Mouse (Mus musculus) neural tube, embryonic 11.5 days (tissue): ENCODE measurements around the gene Ldhal6b. TPM values are rescaled to one million over a fixed set of nuclear protein-coding genes. Genes with fewer than 3 reads are reported as not detected.
"Not testable (repeated sequence)": the region's sequence is repeated elsewhere in the genome, so short reads cannot be mapped to it uniquely, and the experiment has no call there.

Experiments used
- ATAC-seq: fragments of 200-750 bp; cut with Nextera tagmentation; 2 replicates; pipeline ENCODE4 v1.8.0; 2017; ENCODE audit warnings: moderate number of reproducible peaks, mild to moderate bottlenecking, moderate TSS enrichment, moderate library complexity; ENCODE audit not compliant: insufficient read depth, low FRiP score, low TSS enrichment
- DNase-seq: peaks from one replicate; pipeline ENCODE4 v3.0.0-alpha.2; 2015; ENCODE audit warnings: low spot score
- H3K27ac ChIP-seq: fragments of 300-500 bp; sonication (generic); 2 replicates; pipeline ENCODE4 v1.5.1; 2014; ENCODE audit warnings: low read depth, mild to moderate bottlenecking, low read length
- H3K27me3 ChIP-seq: fragments of 300-500 bp; sonication (generic); 2 replicates; pipeline ENCODE4 v1.6.1; 2014; ENCODE audit warnings: mild to moderate bottlenecking, low read length, mixed read lengths; ENCODE audit not compliant: control insufficient read depth, insufficient read depth
- H3K36me3 ChIP-seq: fragments of 300-500 bp; sonication (generic); 2 replicates; pipeline ENCODE4 v1.6.1; 2014; ENCODE audit warnings: mild to moderate bottlenecking, low read length, moderate library complexity, mixed read lengths; ENCODE audit not compliant: control insufficient read depth, insufficient read depth
- H3K4me1 ChIP-seq: fragments of 300-500 bp; sonication (generic); 2 replicates; pipeline ENCODE4 v1.6.1; 2014; ENCODE audit warnings: low read length, mixed read lengths; ENCODE audit not compliant: control insufficient read depth, insufficient read depth
- H3K4me2 ChIP-seq: fragments of 300-500 bp; sonication (generic); 2 replicates; pipeline ENCODE4 v1.6.1; 2014; ENCODE audit warnings: low read depth, mild to moderate bottlenecking, moderate library complexity
- H3K4me3 ChIP-seq: fragments of 300-500 bp; sonication (generic); 2 replicates; pipeline ENCODE4 v1.5.1; 2014; ENCODE audit warnings: low read depth, low read length
- H3K9ac ChIP-seq: fragments of 300-500 bp; sonication (generic); 2 replicates; pipeline ENCODE4 v1.6.1; 2014; ENCODE audit warnings: mild to moderate bottlenecking, low read length
- H3K9me3 ChIP-seq: fragments of 300-500 bp; sonication (generic); 2 replicates; pipeline ENCODE4 v1.6.1; 2016; ENCODE audit warnings: low read length; ENCODE audit not compliant: control insufficient read depth
- WGBS: fragments of 180-500 bp; shearing (Covaris S2); extraction: QIAGEN DNeasy Blood & Tissue Kit; methylation state at CpG from one replicate; pipeline ENCODE4 v1.1.7; 2014; 5-methylcytosine and 5-hydroxymethylcytosine counted together
- polyA plus RNA-seq: library from polyadenylated mRNA; unstranded; fragments of >200 nt; fragmentation: Nextera tagmentation; extraction: Ambion mirVana; gene quantifications from 2 replicates; pipeline ENCODE4 v1.2.1, GENCODE M21; 2014

The Ldhal6b gene
- polyA plus RNA-seq: 0.16 TPM in 1 of 2 replicates, not detected in the other

DNA sequence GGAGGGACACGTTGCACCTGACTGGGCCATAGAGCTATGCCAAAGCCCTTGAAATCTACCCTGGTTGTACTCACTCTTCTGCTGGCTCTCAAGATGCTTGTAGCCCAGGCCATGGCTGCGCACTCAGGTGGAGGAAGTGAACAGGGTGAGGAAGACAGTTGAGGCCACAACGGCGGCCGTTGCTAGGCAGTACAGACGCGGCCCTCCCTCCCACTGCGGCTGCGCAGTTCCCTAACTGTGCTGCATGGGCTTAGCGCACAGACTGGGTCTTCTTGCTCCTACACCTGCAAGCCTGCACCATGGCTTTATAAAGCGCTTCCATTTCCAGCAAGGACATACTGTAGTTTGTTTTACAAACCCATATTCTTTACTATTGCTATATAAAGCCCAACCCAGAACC lies at the start of gene Ldhal6b:
Gene Ldhal6b, minus strand, starts transcription at position 223 of the 400 bp plus-strand sequence.
- H3K27me3 ChIP-seq: no peaks in the 10 kb centered on the region
- DNase-seq: no peak
- no peak within 1 kb of the TSS for H3K9ac ChIP-seq
- no peak within 1 kb of the TSS for H3K4me3 ChIP-seq
- H3K4me1 ChIP-seq: no peaks in the 10 kb centered on the region
- no peak within 1 kb of the TSS for H3K27ac ChIP-seq
- H3K4me2 ChIP-seq: no peak within 1 kb of the TSS
- H3K9me3 ChIP-seq: no peaks in the 10 kb centered on the region
- no peaks in the 10 kb centered on the region; the same call in 1 of the 2 replicates for H3K36me3 ChIP-seq
- 97% methylated on average over 11 of the region's 11 CpGs for WGBS
- no peak for ATAC-seq

DNA sequence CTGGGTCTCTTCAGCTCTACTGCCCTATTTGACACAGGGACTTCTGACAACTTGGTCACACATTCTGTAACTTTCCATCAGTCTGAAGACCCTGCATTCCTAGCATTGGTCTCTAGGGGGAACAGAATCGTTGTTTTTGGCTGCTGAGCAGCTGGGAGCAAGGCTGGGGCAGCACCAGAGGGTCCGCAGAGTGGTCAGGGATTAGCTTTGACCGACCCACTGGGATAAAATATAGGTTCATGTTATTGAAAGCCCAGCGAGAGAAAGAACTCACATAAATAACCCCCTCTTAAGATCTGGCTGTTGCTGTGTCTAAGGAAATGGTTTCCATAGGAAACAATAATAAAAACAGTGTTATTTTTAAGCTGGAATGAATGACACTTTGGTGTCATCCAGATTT lies 48.6 kb upstream of the Ldhal6b start:
- Histone ChIP-seq H3K4me1 (no peaks in the 10 kb centered on the region), H3K4me3 (no peak overlapping the region), H3K36me3 (no peaks in the 10 kb centered on the region), H3K27ac (no peak overlapping the region), H3K9ac (no peak overlapping the region), H3K27me3 (no peaks in the 10 kb centered on the region), H3K4me2 (no peak overlapping the region), H3K9me3 (no peaks in the 10 kb centered on the region)
- no peak for DNase-seq
- 46% methylated on average over 4 of the region's 4 CpGs for WGBS
- no peak for ATAC-seq

DNA sequence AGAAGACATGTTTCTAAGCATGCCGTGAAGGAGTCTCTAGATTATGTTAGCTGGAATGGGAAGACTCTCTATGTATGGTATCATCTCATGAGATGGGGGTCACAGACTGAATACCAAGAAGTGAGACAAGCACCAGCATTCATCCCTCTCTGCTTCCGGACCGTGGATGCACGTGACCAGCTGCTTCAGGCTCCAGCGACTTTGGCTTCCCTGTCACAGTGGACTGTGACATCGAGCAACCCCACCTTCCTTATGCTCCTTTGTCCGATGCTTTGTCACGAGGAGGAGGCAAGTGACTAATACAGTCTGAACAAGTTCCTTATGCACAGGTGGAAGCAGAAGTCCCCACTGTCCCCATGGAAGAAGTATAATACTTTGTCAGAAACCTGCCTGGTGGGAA lies 48.2 kb upstream of the Ldhal6b start:
- Histone ChIP-seq H3K27me3 (no peaks in the 10 kb centered on the region), H3K36me3 (no peaks in the 10 kb centered on the region), H3K4me1 (no peaks in the 10 kb centered on the region), H3K4me3 (no peak overlapping the region), H3K27ac (no peak overlapping the region), H3K4me2 (no peak overlapping the region), H3K9me3 (no peaks in the 10 kb centered on the region), H3K9ac (no peak overlapping the region)
- ATAC-seq (no peak), DNase-seq (no peak)
- WGBS: 85% methylated on average over 8 of the region's 8 CpGs

GRCm38 (mm10) chr17:5463912-5464311 lies 45.3 kb upstream of the Ldhal6b start:
- Histone ChIP-seq H3K4me3 (no peak overlapping the region), H3K9me3 (no peaks in the 10 kb centered on the region), H3K4me1 (no peaks in the 10 kb centered on the region), H3K27ac (no peak overlapping the region), H3K27me3 (no peaks in the 10 kb centered on the region), H3K9ac (no peak overlapping the region), H3K36me3 (no peaks in the 10 kb centered on the region), H3K4me2 (no peak overlapping the region)
- 92% methylated on average over 2 of the region's 2 CpGs for WGBS
- ATAC-seq: no peak
- DNase-seq: no peak

GRCm38 (mm10) chr17:5453657-5454056 lies 35.1 kb upstream of the Ldhal6b start:
- DNase-seq (no peak), ATAC-seq (no peak)
- Histone ChIP-seq H3K4me1 (no peaks in the 10 kb centered on the region), H3K9me3 (no peaks in the 10 kb centered on the region), H3K36me3 (no peaks in the 10 kb centered on the region), H3K9ac (no peak overlapping the region), H3K27ac (no peak overlapping the region), H3K4me2 (no peak overlapping the region), H3K27me3 (no peaks in the 10 kb centered on the region), H3K4me3 (no peak overlapping the region)
- 83% methylated on average over 4 of the region's 4 CpGs for WGBS

GRCm38 (mm10) chr17:5443751-5444150 lies 25.2 kb upstream of the Ldhal6b start:
- H3K27me3 ChIP-seq: no peaks in the 10 kb centered on the region
- WGBS: 73% methylated on average over 5 of the region's 5 CpGs
- H3K4me1 ChIP-seq: no peaks in the 10 kb centered on the region
- ATAC-seq (no peak), DNase-seq (no peak)
- no peaks in the 10 kb centered on the region for H3K9me3 ChIP-seq
- H3K27ac ChIP-seq: no peak overlapping the region
- no peaks in the 10 kb centered on the region for H3K36me3 ChIP-seq
- no peak overlapping the region for H3K4me2 ChIP-seq
- no peak overlapping the region for H3K4me3 ChIP-seq
- H3K9ac ChIP-seq: no peak overlapping the region

GRCm38 (mm10) chr17:5443260-5443659 lies 24.7 kb upstream of the Ldhal6b start:
- H3K4me1 ChIP-seq: no peaks in the 10 kb centered on the region
- no peak overlapping the region for H3K4me3 ChIP-seq
- no peaks in the 10 kb centered on the region for H3K27me3 ChIP-seq
- WGBS: 84% methylated on average over 3 of the region's 3 CpGs
- H3K4me2 ChIP-seq: no peak overlapping the region
- H3K36me3 ChIP-seq: no peaks in the 10 kb centered on the region
- no peak for DNase-seq
- no peak overlapping the region for H3K9ac ChIP-seq
- no peak overlapping the region for H3K27ac ChIP-seq
- H3K9me3 ChIP-seq: no peaks in the 10 kb centered on the region
- ATAC-seq: no peak

- not testable (repeated sequence) for H3K36me3 ChIP-seq, H3K9me3 ChIP-seq, ATAC-seq, H3K9ac ChIP-seq, DNase-seq, H3K4me2 ChIP-seq, H3K27ac ChIP-seq, H3K4me3 ChIP-seq, H3K27me3 ChIP-seq, H3K4me1 ChIP-seq
- WGBS: 84% methylated on average over 5 of the region's 5 CpGs
Measured at GRCm38 (mm10) chr17:5442403-5442802, 23.8 kb upstream of the Ldhal6b start.

DNA sequence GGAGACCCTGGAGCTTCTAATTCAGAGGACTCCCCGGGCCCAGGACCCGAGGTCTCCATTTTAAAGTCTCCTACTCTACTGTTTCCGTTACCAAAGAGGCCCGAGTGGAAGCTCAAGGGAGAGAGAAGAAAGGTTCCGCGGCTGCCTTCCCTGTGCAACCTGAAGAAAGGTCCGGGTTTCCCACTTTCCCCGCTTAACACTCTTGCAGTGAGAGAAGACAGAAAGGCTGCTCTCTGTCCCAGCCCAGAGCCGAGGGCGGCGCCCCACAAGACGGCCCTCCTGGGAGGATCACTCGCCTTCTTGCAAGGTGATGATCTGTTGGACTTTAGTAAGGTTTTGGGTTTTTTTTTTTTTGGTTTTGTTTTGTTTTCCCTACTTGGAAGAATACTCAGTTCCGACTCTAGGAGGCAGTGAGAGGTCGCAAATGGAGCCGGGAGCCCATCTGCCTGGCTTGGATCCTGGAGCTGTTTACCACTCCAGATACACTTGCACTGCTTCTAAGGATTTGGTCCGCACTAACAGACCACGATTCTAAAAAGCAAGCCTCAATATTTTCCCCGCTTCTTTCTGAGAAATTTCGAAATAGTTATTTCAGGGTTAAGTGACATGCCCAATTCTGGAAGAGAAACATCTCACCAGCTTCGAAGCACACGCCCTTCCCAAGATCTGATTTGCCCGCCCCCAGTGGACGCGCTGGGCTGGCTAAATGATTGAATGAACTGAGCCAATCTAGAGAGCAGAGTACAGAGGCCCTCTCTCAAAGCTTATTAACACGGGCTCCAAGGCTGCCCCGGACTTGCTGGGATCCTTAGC lies 21.8 kb upstream of the Ldhal6b start, which contains the start of gene Tmem242:
Gene Tmem242, minus strand, starts transcription at position 101 of the 813 bp plus-strand sequence.
- under 1% methylated on average over 27 of the region's 27 CpGs for WGBS
- Histone ChIP-seq H3K9ac (peak within 1 kb of the TSS; percentile 90), H3K4me1 (no peaks in the 10 kb centered on the region), H3K4me3 (peak within 1 kb of the TSS; percentile 74), H3K27ac (no peak within 1 kb of the TSS), H3K36me3 (no peaks in the 10 kb centered on the region), H3K4me2 (peak within 1 kb of the TSS; percentile 56), H3K9me3 (no peaks in the 10 kb centered on the region), H3K27me3 (no peaks in the 10 kb centered on the region)
- ATAC-seq (peak; percentile 73), DNase-seq (peak; percentile 91)
